Mouse (Mus musculus): ENCODE measurements around the gene Camta1.

GRCm38 (mm10) chr4:151510417-151510816, 351.3 kb downstream of the Camta1 start:
- TF ChIP-seq GATA1 (IDR thresholded peaks at IDR 0.05; ENCODE audit: borderline replicate concordance, low read length) (no peak), FLI1 (IDR thresholded peaks at IDR 0.05; ENCODE audit: low read length) (no peak)
